Mouse (Mus musculus) limb, embryonic 11.5 days (tissue): Measurements from ENCODE around the gene Drd5. TPM values are rescaled to one million over a fixed set of nuclear protein-coding genes. Genes with fewer than 3 reads are reported as not detected.
A peak's percentile ranks its signal among the peaks of the same experiment; 100 is the strongest.

Experiments
- ATAC-seq: fragments of 200-750 bp; cut with Nextera tagmentation; 2 replicates; pipeline ENCODE4 v1.8.0; 2017; ENCODE audit warnings: low read depth; ENCODE audit not compliant: insufficient number of reproducible peaks, low FRiP score, low TSS enrichment
- DNase-seq: peaks from one replicate; pipeline ENCODE4 v3.0.0-alpha.2; 2015; ENCODE audit warnings: low spot score
- H3K27ac ChIP-seq: fragments of 300-500 bp; sonication (generic); replicated peaks from 2 replicates; pipeline ENCODE4 v1.5.1; 2014; ENCODE audit warnings: low read depth, mild to moderate bottlenecking, low read length
- H3K27me3 ChIP-seq: fragments of 300-500 bp; sonication (generic); 2 replicates; pipeline ENCODE4 v1.6.1; 2014; ENCODE audit warnings: mild to moderate bottlenecking, low read length, mixed read lengths; ENCODE audit not compliant: control insufficient read depth, insufficient read depth
- H3K36me3 ChIP-seq: fragments of 300-500 bp; sonication (generic); 2 replicates; pipeline ENCODE4 v1.6.1; 2014; ENCODE audit warnings: mild to moderate bottlenecking, low read length, moderate library complexity, mixed read lengths; ENCODE audit not compliant: control insufficient read depth, insufficient read depth
- H3K4me1 ChIP-seq: fragments of 300-500 bp; sonication (generic); 2 replicates; pipeline ENCODE4 v1.6.1; 2014; ENCODE audit warnings: low read length, mixed read lengths; ENCODE audit not compliant: control insufficient read depth, insufficient read depth
- H3K4me2 ChIP-seq: fragments of 300-500 bp; sonication (generic); 2 replicates; pipeline ENCODE4 v1.6.1; 2014; ENCODE audit warnings: low read depth, mild to moderate bottlenecking, moderate library complexity; ENCODE audit not compliant: severe bottlenecking
- H3K4me3 ChIP-seq: fragments of 300-500 bp; sonication (generic); 2 replicates; pipeline ENCODE4 v1.5.1; 2014; ENCODE audit warnings: low read depth, low read length
- H3K9ac ChIP-seq: fragments of 300-500 bp; sonication (generic); 2 replicates; pipeline ENCODE4 v1.6.1; 2014; ENCODE audit warnings: mild to moderate bottlenecking, low read length
- H3K9me3 ChIP-seq: fragments of 300-500 bp; sonication (generic); 2 replicates; pipeline ENCODE4 v1.6.1; 2016; ENCODE audit warnings: low read length; ENCODE audit not compliant: control insufficient read depth
- WGBS: fragments of 180-500 bp; shearing (Covaris S2); extraction: QIAGEN DNeasy Blood & Tissue Kit; methylation state at CpG from one replicate; pipeline ENCODE4 v1.1.7; 2014; 5-methylcytosine and 5-hydroxymethylcytosine counted together
- polyA plus RNA-seq: library from polyadenylated mRNA; unstranded; fragments of >200 nt; fragmentation: Nextera tagmentation; extraction: Ambion mirVana; gene quantifications from 2 replicates; pipeline ENCODE4 v1.2.1, GENCODE M21; 2014

Drd5 gene
- polyA plus RNA-seq, result not detected in 2 replicates

DNA sequence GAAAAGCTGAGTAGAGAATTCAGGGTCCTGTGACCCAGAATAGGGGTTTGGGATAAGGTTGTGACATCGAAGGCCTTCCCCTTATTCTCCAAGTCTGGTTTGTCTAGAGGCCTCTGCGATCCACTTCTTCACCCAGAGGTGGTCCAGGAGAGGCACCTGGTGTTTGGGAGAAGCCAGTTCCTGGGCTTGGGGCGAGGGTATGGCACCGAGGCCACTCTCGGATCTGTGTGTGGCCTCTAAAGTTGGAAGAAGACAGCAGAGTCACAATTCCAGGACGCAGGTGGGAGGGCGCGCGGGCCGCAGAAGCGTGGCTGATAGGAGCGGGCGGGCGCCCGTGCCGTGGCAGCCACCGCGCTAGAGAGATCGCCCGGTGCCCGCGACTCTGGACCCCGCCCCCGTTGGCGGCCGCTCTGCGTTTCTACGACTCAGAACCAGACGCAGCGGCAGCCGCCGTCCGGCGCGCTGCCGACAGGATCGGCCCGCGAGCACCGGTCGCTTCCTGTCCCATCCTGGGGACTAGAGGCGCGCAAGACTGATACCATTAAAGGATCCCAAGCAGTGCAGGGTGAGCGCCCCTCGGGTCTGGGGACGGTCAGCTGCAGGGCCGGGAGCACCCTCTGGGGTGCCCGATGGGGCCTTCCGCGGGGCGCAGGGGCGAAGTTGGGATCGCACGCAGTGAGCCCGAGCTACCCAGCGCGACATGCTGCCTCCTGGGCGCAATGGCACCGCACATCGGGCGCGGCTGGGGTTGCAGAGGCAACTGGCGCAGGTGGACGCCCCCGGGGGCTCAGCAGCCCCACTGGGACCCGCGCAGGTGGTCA lies at the start of gene Drd5:
TSS of gene Drd5 (plus strand) at position 402 of the 821 bp plus-strand sequence.
- Histone ChIP-seq H3K9me3 (no peaks in the 10 kb centered on the region), H3K9ac (peak within 1 kb of the TSS; percentile 38), H3K27ac (no peak within 1 kb of the TSS), H3K4me1 (0 out of 2 replicates have a peak, but pooled peaks cover 3% of the 10 kb centered on the region), H3K27me3 (peaks cover 47% of the 10 kb centered on the region), H3K4me3 (peak within 1 kb of the TSS; percentile 39), H3K4me2 (peak within 1 kb of the TSS; percentile 78), H3K36me3 (no peaks in the 10 kb centered on the region)
- DNase-seq (peak; percentile 43), ATAC-seq (no peak)
- 3% methylated on average over 64 of the region's 67 CpGs for WGBS

DNA sequence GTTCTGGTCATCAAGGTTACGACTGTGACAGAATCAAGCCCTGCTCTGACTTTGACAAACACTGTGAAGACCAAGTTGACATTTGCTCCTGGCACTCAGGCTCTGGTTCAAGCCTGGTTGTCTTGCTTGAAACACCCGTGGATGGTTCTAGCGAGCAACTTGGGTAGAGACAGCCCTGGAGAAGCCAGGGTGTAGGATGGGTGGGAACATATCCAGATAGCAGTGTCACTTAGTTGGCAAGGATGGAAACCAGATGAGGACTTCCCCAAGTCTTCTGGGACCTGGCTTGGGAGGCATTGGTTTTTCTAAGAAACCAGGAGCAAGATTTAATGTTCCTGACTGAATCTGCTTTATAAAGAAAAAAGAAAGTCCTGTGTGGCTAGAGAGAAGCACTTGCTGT lies 48.2 kb upstream of the Drd5 start:
- WGBS, result 93% methylated on average over 3 of the region's 3 CpGs
- Histone ChIP-seq H3K27me3 (peaks cover 20% of the 10 kb centered on the region), H3K9me3 (no peaks in the 10 kb centered on the region), H3K9ac (no peak overlapping the region), H3K27ac (no peak overlapping the region), H3K4me1 (no peaks in the 10 kb centered on the region), H3K4me2 (no peak overlapping the region), H3K4me3 (no peak overlapping the region), H3K36me3 (no peaks in the 10 kb centered on the region)
- no peak for ATAC-seq
- no peak for DNase-seq

DNA sequence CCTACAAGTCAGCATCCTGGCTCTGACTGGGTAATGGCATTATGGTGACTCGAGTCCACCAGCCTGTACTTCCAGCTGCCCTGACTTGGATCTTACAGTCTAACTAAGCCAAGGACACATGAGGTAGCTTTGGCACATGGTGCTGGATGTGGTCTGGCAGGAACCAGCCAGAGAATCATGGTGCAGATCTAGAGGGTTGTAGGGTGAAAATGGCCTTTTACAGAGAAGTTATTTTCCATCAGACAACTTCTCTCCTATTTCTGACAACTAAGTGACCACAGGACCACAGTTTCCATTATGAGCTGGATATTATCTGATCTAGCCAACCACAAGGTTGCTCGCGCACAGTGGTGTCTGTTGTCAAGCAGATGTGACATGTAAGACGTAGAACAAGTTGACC lies 45.3 kb upstream of the Drd5 start:
- Histone ChIP-seq H3K4me3 (no peak overlapping the region), H3K9me3 (no peaks in the 10 kb centered on the region), H3K4me2 (no peak overlapping the region), H3K27ac (no peak overlapping the region), H3K4me1 (peaks cover 8% of the 10 kb centered on the region; the same call in 1 of the 2 replicates), H3K27me3 (peaks cover 46% of the 10 kb centered on the region), H3K9ac (no peak overlapping the region), H3K36me3 (no peaks in the 10 kb centered on the region)
- ATAC-seq (no peak), DNase-seq (no peak)
- WGBS, result 86% methylated on average over 4 of the region's 4 CpGs

DNA sequence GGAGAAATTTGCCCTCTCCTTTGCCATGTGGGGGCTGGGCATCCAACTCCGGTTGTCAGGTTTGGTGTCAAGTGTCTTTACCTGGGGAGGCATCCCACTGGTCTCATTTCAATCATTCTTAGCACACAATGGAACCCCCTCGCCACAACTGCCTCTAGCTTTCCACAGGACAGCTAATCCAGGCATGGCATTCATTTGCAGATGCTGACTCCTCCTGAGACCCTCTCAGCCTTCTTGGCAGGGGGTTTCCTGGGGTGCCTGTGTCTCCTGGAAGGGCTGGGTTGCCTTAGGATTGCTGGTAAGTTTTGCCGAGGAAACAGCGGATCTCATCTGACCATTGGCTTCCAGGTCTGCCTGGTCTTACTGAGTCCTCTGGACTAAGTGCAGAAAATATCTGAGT lies 43.4 kb upstream of the Drd5 start, which contains the start of gene Otop1:
TSS of gene Otop1 (plus strand) at position 202 of the 400 bp plus-strand sequence.
- 10% methylated on average over 4 of the region's 4 CpGs for WGBS
- Histone ChIP-seq H3K27me3 (peaks cover 46% of the 10 kb centered on the region), H3K9ac (no peak within 1 kb of the TSS), H3K4me1 (peaks cover 8% of the 10 kb centered on the region; the same call in 1 of the 2 replicates), H3K4me2 (peak within 1 kb of the TSS; percentile 16; the same call in 1 of the 2 replicates), H3K36me3 (no peaks in the 10 kb centered on the region), H3K9me3 (no peaks in the 10 kb centered on the region), H3K4me3 (peak within 1 kb of the TSS; percentile 3; the same call in 1 of the 2 replicates), H3K27ac (no peak within 1 kb of the TSS)
- DNase-seq (peak; percentile 25), ATAC-seq (no peak)

GRCm38 (mm10) chr5:38276451-38276850 lies 42.7 kb upstream of the Drd5 start:
- H3K36me3 ChIP-seq, result no peaks in the 10 kb centered on the region
- H3K27me3 ChIP-seq, result peaks cover 46% of the 10 kb centered on the region
- no peak overlapping the region for H3K9ac ChIP-seq
- DNase-seq (peak; percentile 36), ATAC-seq (no peak)
- H3K4me2 ChIP-seq, result peak overlapping the region; percentile 16; the same call in 1 of the 2 replicates
- peak overlapping the region; percentile 3; the same call in 1 of the 2 replicates for H3K4me3 ChIP-seq
- peaks cover 8% of the 10 kb centered on the region; the same call in 1 of the 2 replicates for H3K4me1 ChIP-seq
- no peaks in the 10 kb centered on the region for H3K9me3 ChIP-seq
- no peak overlapping the region for H3K27ac ChIP-seq
- WGBS, result 2% methylated on average over 19 of the region's 19 CpGs

DNA sequence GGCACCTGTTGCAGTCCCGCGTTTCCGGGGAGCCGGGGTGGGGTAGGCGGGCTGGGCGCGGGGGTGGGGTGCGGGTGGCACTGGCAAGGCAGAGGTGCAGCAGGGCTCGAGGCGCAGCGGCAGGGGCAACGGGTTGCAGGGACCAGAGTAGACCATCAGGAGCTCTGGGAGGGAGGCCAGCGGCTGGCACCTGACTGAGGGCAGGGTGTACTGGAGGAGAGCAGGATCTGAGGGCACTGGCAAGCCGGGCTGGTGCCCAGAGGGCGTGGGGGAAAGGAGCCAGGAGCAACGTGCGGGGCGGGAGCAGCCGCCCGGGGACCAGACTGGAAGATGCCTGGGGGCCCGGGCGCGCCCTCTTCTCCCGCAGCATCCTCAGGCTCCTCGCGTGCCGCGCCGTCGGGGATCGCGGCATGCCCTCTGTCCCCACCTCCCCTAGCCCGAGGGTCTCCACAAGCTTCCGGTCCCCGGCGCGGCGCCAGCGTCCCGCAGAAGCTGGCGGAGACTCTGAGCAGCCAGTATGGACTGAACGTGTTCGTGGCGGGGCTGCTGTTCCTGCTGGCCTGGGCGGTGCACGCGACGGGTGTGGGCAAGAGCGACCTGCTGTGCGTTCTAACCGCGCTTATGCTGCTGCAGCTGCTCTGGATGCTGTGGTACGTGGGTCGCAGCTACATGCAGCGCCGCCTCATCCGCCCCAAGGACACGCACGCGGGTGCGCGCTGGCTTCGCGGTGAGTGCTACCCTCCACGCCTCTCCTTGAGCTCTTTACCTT lies 41.9 kb upstream of the Drd5 start:
- peak; percentile 55 for DNase-seq
- ATAC-seq, result peak; percentile 52; the same call in 1 of the 2 replicates
- no peak overlapping the region for H3K27ac ChIP-seq
- WGBS, result 2% methylated on average over 53 of the region's 65 CpGs
- peak overlapping the region; percentile 37 for H3K4me2 ChIP-seq
- H3K27me3 ChIP-seq, result peaks cover 46% of the 10 kb centered on the region
- no peak overlapping the region for H3K9ac ChIP-seq
- no peaks in the 10 kb centered on the region for H3K36me3 ChIP-seq
- peak overlapping the region; percentile 9 for H3K4me3 ChIP-seq
- no peaks in the 10 kb centered on the region for H3K9me3 ChIP-seq
- H3K4me1 ChIP-seq, result peaks cover 8% of the 10 kb centered on the region; the same call in 1 of the 2 replicates

DNA sequence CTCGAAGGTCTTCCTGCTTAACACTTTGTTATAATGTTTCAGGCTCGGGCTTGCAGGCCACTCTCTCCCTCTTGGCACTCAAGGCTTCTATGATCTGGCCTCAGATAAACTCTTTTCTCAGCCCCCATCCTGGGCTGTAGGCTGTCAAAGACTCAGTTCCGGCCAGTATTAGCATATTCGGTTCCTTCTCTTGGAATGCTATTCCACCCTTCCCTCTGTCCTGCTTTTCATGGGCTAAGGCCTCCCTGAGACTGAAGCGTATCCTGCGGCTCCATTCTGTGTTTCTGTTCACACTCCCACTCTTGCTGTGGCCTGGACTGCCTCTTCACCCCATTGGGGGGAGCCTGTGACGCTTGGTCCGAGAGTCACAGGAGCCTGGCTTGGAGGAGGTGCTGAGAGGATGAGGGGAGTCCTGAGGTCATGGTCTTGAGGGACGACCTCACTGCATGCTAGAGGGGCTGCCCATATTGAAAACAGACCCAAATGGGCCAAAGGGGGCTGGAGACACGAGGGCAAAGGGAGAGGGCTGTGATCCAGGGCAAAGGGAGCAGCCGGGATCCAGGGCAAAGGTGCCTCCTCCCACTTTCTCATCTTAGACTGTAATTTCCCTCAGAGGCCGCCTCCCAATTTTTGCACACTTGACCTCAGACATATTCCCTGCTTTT lies 41.1 kb upstream of the Drd5 start:
- Histone ChIP-seq H3K9ac (no peak overlapping the region), H3K4me1 (peaks cover 8% of the 10 kb centered on the region; the same call in 1 of the 2 replicates), H3K36me3 (no peaks in the 10 kb centered on the region), H3K9me3 (no peaks in the 10 kb centered on the region), H3K4me2 (peak overlapping the region; percentile 37; the same call in 1 of the 2 replicates), H3K4me3 (peak overlapping the region; percentile 9; the same call in 1 of the 2 replicates), H3K27ac (no peak overlapping the region), H3K27me3 (peaks cover 46% of the 10 kb centered on the region)
- 12% methylated on average over 12 of the region's 12 CpGs for WGBS
- ATAC-seq, result no peak
- no peak for DNase-seq

DNA sequence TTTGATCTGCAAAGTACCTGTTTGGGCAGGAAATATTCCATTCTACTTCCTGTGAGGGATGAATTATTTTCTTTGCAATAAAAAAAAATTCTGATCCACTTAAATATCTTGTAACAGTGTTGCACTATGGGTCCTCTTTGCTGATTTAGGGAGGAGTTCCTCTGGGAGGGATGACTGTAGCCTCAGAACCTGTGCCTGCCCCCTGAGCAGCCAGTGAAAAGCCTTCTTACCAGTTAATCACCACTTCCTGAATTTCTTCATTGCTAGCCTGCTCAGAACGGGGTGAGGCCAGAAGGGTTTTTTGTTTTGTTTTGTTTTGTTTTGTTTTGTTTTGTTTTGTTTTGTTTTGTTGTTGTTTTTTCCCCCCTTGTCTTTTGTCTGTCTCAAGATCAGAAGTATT lies 39.1 kb upstream of the Drd5 start:
- Histone ChIP-seq H3K27ac (no peak overlapping the region), H3K36me3 (no peaks in the 10 kb centered on the region), H3K4me1 (peaks cover 8% of the 10 kb centered on the region; the same call in 1 of the 2 replicates), H3K9me3 (no peaks in the 10 kb centered on the region), H3K9ac (no peak overlapping the region), H3K27me3 (peaks cover 35% of the 10 kb centered on the region), H3K4me3 (no peak overlapping the region), H3K4me2 (no peak overlapping the region)
- WGBS, result 34% methylated on average over 1 of the region's 1 CpGs
- ATAC-seq (no peak), DNase-seq (no peak)
